Mouse (Mus musculus) testis, postnatal 14 days (tissue): Measurements from ENCODE around the gene Tex13c1.

ENCODE experiments used
- DNase-seq: peaks from one replicate; pipeline ENCODE4 v3.0.0; 2021; ENCODE audit warnings: low spot score

Gene Tex13c1

GRCm38 (mm10) chrX:43590860-43591259 is at the start of gene Tex13c1:
Gene Tex13c1, plus strand, starts transcription at chrX:43591160.
- DNase-seq = no peak
